Mouse (Mus musculus) lung, postnatal 0 days (tissue): Measurements from ENCODE around the gene Phf5a.

ENCODE experiments used
- CTCF ChIP-seq: IDR thresholded peaks from 2 replicates; pipeline ENCODE4 v1.5.1; 2016; ENCODE audit warnings: antibody characterized with exemption, mild to moderate bottlenecking
- EP300 ChIP-seq: IDR thresholded peaks from 2 replicates; pipeline ENCODE4 v1.6.1; 2016; ENCODE audit warnings: antibody characterized with exemption, mild to moderate bottlenecking, control low read depth

DNA sequence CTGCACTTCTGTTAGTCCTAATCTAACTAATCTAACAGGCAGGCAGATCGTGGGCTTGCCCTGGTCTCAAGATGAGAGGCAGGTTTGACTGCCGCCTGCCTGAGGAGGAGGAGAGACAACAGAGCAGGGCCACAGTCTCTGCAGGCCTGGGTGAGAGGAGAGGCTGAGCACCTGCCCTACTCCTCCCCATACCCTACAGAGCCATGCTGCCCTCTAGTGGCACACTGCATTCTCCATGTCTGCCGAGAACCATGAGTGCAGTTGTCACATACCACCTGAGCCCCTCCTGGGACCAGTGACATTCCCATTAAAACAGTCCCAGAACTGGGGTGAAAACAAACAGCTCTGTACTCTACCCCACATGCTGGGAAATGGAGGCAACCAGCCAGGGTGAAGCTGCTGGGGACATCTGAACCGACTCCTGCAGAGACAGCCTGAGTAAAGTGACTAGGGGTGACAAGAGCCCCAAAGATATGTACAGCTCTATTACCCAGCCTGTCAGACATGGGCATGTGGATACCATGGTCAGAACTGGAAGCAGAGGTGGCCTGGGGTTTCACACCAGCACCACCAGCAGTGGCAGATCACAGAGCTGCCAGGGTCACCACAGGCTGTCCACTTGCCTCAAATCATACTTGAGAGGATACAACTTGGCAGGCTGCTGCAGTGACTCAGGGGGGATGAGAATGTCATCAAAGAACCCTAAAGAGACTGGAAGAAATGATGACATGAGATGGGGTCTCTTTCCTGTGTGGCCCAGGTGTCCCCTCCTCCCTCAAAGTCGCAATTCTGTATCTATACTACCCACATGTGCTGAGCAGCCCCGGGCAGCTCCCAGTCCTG lies 46.1 kb upstream of the Phf5a start:
- TF ChIP-seq CTCF = peak; percentile 93
- no peak for TF ChIP-seq EP300
